Mouse (Mus musculus) lung, embryonic 15.5 days (tissue): ENCODE data around the gene C1qtnf5. TPM values are rescaled to one million over a fixed set of nuclear protein-coding genes. Genes with fewer than 3 reads are reported as not detected.

Experiments
- ATAC-seq: fragments of 200-750 bp; cut with Nextera tagmentation; 2 replicates; pipeline ENCODE4 v1.8.0; 2017; ENCODE audit warnings: moderate number of reproducible peaks, borderline replicate concordance; ENCODE audit not compliant: low FRiP score, low TSS enrichment; ENCODE audit errors: extremely low read depth
- H3K27ac ChIP-seq: fragments of 300-500 bp; sonication (generic); 2 replicates; pipeline ENCODE4 v1.5.1; 2015; ENCODE audit warnings: moderate library complexity, mild to moderate bottlenecking, inconsistent platforms
- H3K27me3 ChIP-seq: fragments of 300-500 bp; sonication (generic); 2 replicates; pipeline ENCODE4 v1.6.1; 2015; ENCODE audit warnings: inconsistent platforms
- H3K36me3 ChIP-seq: fragments of 300-500 bp; sonication (generic); 2 replicates; pipeline ENCODE4 v1.6.1; 2015; ENCODE audit warnings: inconsistent platforms
- H3K4me1 ChIP-seq: fragments of 300-500 bp; sonication (generic); 2 replicates; pipeline ENCODE4 v1.6.1; 2015; ENCODE audit warnings: inconsistent platforms
- H3K4me2 ChIP-seq: fragments of 300-500 bp; sonication (generic); 2 replicates; pipeline ENCODE4 v1.6.1; 2015; ENCODE audit warnings: inconsistent platforms, mild to moderate bottlenecking, moderate library complexity
- H3K4me3 ChIP-seq: fragments of 300-500 bp; sonication (generic); 2 replicates; pipeline ENCODE4 v1.5.1; 2015; ENCODE audit warnings: mild to moderate bottlenecking, inconsistent platforms
- H3K9ac ChIP-seq: fragments of 300-500 bp; sonication (generic); 2 replicates; pipeline ENCODE4 v1.6.1; 2015; ENCODE audit warnings: inconsistent platforms
- H3K9me3 ChIP-seq: fragments of 300-500 bp; sonication (generic); 2 replicates; pipeline ENCODE4 v1.6.1; 2016; ENCODE audit warnings: inconsistent platforms
- WGBS: fragments of 180-500 bp; shearing (Covaris S2); methylation state at CpG from one replicate; pipeline ENCODE4 v1.1.7; 2015; 5-methylcytosine and 5-hydroxymethylcytosine counted together
- polyA plus RNA-seq: library from polyadenylated mRNA; unstranded; fragments of >200 nt; fragmentation: Nextera tagmentation; extraction: Ambion mirVana; gene quantifications from 2 replicates; pipeline ENCODE4 v1.2.1, GENCODE M21; 2015

Gene C1qtnf5
- polyA plus RNA-seq, 1 experiment from 2014 or later = 6.3 TPM

- Histone ChIP-seq H3K27ac (peak overlapping the region; percentile 48; the same call in 1 of the 2 replicates), H3K9ac (no peak overlapping the region), H3K27me3 (no peaks in the 10 kb centered on the region), H3K4me3 (no peak overlapping the region), H3K36me3 (no peaks in the 10 kb centered on the region), H3K9me3 (no peaks in the 10 kb centered on the region), H3K4me2 (no peak overlapping the region), H3K4me1 (peaks cover 52% of the 10 kb centered on the region)
- WGBS = 79% methylated on average over 3 of the region's 3 CpGs
- ATAC-seq = no peak
Measured at GRCm38 (mm10) chr9:44126746-44127145, 19.7 kb downstream of the C1qtnf5 start.

DNA sequence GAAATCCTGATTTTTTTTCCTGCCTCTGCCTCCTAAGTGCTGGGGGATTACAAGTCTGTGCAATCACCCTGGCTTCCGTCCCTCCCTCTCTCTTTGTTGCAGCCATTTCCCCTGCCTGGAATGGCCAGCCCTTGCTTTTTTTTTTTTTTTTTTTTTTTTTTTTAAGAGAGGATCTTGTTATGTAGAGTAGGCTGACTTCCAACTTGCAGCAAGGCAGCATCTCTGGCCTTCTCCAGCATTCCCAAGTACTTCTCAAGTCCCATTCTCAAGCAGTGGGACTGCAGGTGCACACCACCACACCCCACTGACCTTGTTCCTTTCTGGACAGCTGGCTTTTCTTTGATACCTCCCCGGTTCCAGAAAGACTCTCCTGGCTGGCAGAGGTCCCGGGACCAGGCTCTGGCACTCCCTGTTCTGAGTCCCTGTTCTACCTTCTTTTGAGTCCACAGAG lies 20.3 kb downstream of the C1qtnf5 start:
- Histone ChIP-seq H3K36me3 (no peaks in the 10 kb centered on the region), H3K27me3 (no peaks in the 10 kb centered on the region), H3K4me1 (peaks cover 58% of the 10 kb centered on the region), H3K4me2 (no peak overlapping the region), H3K27ac (peak overlapping the region; percentile 48), H3K4me3 (no peak overlapping the region), H3K9ac (no peak overlapping the region), H3K9me3 (no peaks in the 10 kb centered on the region)
- ATAC-seq = no peak
- WGBS = 38% methylated on average over 3 of the region's 3 CpGs

- peak overlapping the region; percentile 96 for H3K27ac ChIP-seq
- ATAC-seq = 0 out of 2 replicates have a peak, but pooled peaks have one; percentile 3
- H3K9ac ChIP-seq = peak overlapping the region; percentile 58
- H3K4me2 ChIP-seq = peak overlapping the region; percentile 90
- H3K9me3 ChIP-seq = no peaks in the 10 kb centered on the region
- peaks cover 79% of the 10 kb centered on the region for H3K4me1 ChIP-seq
- 6% methylated on average over 9 of the region's 9 CpGs for WGBS
- peaks cover 16% of the 10 kb centered on the region; the same call in 1 of the 2 replicates for H3K27me3 ChIP-seq
- H3K4me3 ChIP-seq = peak overlapping the region; percentile 44
- no peaks in the 10 kb centered on the region for H3K36me3 ChIP-seq
Measured at GRCm38 (mm10) chr9:44129633-44130032, 22.6 kb downstream of the C1qtnf5 start.

DNA sequence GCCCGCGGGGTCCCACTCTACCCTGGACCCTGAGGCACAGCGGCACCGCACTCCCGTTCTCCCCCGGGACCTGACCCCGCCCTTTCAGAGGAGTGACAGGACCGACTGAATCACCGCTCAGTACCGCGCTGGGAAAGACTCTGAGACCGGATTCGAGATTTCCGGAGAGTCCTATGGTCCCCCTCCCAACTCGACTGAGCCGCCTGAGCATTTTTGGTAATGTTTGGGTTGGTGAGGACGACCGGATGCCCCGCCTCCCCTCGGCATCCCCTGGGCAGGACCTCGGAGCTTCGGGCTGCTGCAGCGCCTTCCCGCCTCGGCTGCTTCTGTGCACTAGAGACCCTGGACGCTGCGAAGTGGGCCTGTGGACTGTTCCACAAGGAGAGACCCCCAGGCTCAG lies 23.0 kb downstream of the C1qtnf5 start:
- Histone ChIP-seq H3K27ac (peak overlapping the region; percentile 96), H3K9ac (peak overlapping the region; percentile 58), H3K4me2 (peak overlapping the region; percentile 90), H3K9me3 (no peaks in the 10 kb centered on the region), H3K27me3 (peaks cover 16% of the 10 kb centered on the region; the same call in 1 of the 2 replicates), H3K36me3 (no peaks in the 10 kb centered on the region), H3K4me1 (peaks cover 81% of the 10 kb centered on the region), H3K4me3 (peak overlapping the region; percentile 44)
- ATAC-seq = peak; percentile 75
- under 1% methylated on average over 27 of the region's 27 CpGs for whole genome bisulfite sequencing

DNA sequence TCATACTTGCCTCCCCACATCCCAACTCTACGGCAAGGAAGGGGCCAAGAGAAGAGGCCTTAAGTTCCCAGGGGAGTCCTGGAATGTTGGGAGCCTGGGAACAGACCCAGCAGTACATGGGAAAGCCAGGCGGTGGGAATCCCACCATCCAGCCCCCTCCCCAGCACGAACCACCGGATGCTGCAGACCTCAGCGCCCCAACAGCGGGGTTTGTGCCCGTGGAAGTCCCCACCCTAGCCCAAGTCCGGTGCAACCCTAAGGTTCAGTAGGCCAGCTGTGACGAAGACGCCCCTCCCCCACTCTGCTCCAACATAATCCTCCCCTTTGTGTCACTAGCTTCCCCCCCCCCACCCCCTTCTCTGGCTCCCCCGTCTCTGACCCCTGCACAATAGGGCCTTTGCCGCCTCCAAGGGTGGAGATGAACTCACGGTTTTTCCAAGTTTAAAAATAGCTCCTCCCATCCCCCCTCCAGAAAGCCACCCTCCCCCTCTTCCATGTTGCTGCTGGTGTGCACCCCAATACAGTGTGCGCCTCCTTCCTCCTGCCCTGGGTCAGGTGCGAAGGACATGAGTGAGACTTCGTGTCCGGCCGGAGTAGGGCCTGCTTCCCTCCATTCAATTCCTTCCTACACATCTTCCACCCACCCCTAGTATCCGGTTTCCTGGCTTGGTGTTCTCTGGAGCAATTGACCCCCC lies 23.7 kb downstream of the C1qtnf5 start:
- Histone ChIP-seq H3K4me1 (peaks cover 83% of the 10 kb centered on the region), H3K36me3 (no peaks in the 10 kb centered on the region), H3K27me3 (peaks cover 16% of the 10 kb centered on the region; the same call in 1 of the 2 replicates), H3K4me3 (peak overlapping the region; percentile 44), H3K9ac (peak overlapping the region; percentile 58; the same call in 1 of the 2 replicates), H3K4me2 (peak overlapping the region; percentile 90), H3K27ac (peak overlapping the region; percentile 96), H3K9me3 (no peaks in the 10 kb centered on the region)
- ATAC-seq = peak; percentile 29
- WGBS = 23% methylated on average over 19 of the region's 19 CpGs

DNA sequence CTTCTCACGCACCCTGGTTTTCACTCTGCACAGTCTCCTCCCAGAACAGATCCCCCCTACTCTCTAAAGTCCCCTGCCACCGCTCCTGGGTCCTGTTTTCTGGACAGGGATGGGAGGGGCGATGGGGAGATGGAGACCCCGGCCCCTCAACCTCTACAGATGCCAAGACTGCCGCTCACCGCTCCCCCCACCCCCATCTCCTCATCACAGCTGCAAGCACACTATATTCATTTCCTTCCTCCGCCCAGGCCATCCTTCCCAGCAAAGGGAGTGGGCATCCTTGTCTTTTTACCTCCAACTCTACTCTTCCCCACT lies 24.2 kb downstream of the C1qtnf5 start:
- H3K36me3 ChIP-seq = no peaks in the 10 kb centered on the region
- 52% methylated on average over 7 of the region's 7 CpGs for WGBS
- no peak for ATAC-seq
- peaks cover 16% of the 10 kb centered on the region; the same call in 1 of the 2 replicates for H3K27me3 ChIP-seq
- H3K4me3 ChIP-seq = 0 out of 2 replicates have a peak overlapping the region, but pooled peaks have one; percentile 12
- peak overlapping the region; percentile 96 for H3K27ac ChIP-seq
- H3K9ac ChIP-seq = no peak overlapping the region; the same call in 1 of the 2 replicates
- no peaks in the 10 kb centered on the region for H3K9me3 ChIP-seq
- peak overlapping the region; percentile 90 for H3K4me2 ChIP-seq
- peaks cover 85% of the 10 kb centered on the region for H3K4me1 ChIP-seq

- no peaks in the 10 kb centered on the region for H3K9me3 ChIP-seq
- peaks cover 16% of the 10 kb centered on the region; the same call in 1 of the 2 replicates for H3K27me3 ChIP-seq
- peak overlapping the region; percentile 95; the same call in 1 of the 2 replicates for H3K4me2 ChIP-seq
- WGBS = 50% methylated on average over 5 of the region's 5 CpGs
- H3K4me1 ChIP-seq = peaks cover 84% of the 10 kb centered on the region
- H3K4me3 ChIP-seq = no peak overlapping the region
- peak overlapping the region; percentile 96; the same call in 1 of the 2 replicates for H3K27ac ChIP-seq
- no peak overlapping the region for H3K9ac ChIP-seq
- H3K36me3 ChIP-seq = no peaks in the 10 kb centered on the region
- no peak for ATAC-seq
Measured at GRCm38 (mm10) chr9:44132200-44132599, 25.2 kb downstream of the C1qtnf5 start.

GRCm38 (mm10) chr9:44133287-44133686 lies 26.2 kb downstream of the C1qtnf5 start:
- 19% methylated on average over 2 of the region's 2 CpGs for WGBS
- Histone ChIP-seq H3K36me3 (0 out of 2 replicates have a peak, but pooled peaks cover under 1% of the 10 kb centered on the region), H3K4me2 (peak overlapping the region; percentile 95), H3K4me3 (peak overlapping the region; percentile 70), H3K27me3 (peaks cover 16% of the 10 kb centered on the region; the same call in 1 of the 2 replicates), H3K27ac (peak overlapping the region; percentile 87), H3K9me3 (no peaks in the 10 kb centered on the region), H3K4me1 (peaks cover 79% of the 10 kb centered on the region), H3K9ac (peak overlapping the region; percentile 70)
- ATAC-seq = no peak

DNA sequence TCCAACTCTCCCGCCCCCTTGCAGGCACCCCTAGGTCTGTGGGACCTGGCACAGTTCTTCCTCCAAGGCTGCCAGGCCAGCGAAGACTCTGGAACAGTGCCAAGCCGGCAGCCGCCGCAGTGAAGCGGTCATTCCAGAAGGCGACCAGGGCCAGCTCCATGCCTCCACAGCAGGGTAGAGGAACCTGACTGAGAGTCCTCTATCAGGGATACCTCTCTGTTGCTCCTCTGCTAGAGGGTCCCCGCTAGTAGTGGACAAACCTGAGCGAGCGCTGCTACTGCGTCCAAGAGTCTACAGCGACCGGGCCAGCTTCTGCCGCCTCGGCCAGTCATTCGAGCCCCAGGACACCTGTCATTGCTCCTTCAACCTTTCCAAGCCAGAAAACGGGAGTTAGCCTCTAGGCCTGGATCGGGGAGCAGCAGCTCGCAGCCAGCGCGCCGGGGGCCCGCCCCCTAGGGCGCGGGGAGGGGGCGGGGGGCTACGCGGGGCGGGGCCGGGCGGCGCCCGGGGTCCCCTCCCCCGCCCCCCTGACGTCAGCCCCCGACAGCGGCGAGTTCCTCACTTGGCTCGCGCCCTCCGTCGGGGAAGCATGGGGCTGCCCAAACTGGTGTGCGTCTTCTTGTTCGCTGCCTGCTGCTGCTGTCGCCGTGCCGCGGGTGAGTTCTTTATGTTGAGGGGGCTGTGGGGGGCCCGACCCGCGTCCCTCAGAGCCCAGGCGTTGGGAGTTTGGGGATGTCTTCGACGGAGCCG lies 27.2 kb downstream of the C1qtnf5 start, which contains the start of gene Mcam:
Mcam (plus strand) TSS at position 369 of the 750 bp plus-strand sequence.
- peak; percentile 12 for ATAC-seq
- under 1% methylated on average over 43 of the region's 55 CpGs for WGBS
- Histone ChIP-seq H3K9me3 (no peaks in the 10 kb centered on the region), H3K9ac (peak within 1 kb of the TSS; percentile 70), H3K36me3 (peaks cover 6% of the 10 kb centered on the region; the same call in 1 of the 2 replicates), H3K4me2 (peak within 1 kb of the TSS; percentile 95), H3K27ac (peak within 1 kb of the TSS; percentile 87), H3K4me3 (peak within 1 kb of the TSS; percentile 70), H3K4me1 (peaks cover 72% of the 10 kb centered on the region), H3K27me3 (peaks cover 16% of the 10 kb centered on the region; the same call in 1 of the 2 replicates)

DNA sequence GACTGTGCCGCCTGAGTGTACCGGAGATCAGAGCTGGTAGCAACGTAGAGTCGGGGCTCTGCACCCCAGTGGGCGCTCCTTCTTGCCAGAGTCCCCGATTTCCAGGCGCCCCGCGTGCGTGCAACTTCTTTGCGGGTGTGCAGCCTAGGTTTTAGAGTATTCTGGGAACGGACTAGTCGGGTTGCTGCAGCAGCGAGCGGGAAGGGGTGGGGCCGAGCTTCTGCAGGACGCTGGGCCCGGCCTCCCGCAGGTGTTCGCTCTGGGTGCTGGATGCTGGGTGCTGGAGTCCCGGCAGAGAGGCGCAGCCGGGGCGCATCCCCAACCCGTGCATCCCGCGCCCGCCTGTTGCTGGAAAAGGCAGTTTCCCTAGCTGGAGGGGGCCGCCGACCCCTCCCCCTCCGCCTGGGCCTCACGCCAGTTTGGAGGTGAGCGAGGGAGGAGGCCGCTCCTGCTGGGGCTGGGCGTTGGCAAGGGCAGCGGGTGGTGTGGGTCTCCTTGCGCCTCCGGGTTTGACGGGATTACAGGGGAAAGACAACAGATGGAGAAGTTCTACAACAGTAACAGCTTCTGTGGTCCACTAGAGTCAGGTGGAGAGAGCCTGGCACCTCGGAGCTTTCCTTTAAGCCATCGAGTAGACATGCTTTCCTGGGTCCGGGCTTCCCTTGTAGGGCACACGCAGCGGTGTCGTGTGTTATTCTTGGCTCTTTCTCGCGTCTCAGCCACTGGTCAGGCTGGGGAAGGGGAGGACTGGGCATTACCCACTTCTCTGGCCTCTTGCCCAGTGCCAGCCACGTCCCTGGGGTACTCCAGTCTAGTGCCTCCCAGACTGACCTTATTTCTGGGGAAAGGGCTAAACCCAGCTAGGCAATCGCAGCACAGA lies 28.0 kb downstream of the C1qtnf5 start:
- Histone ChIP-seq H3K4me3 (peak overlapping the region; percentile 70), H3K27ac (peak overlapping the region; percentile 87), H3K36me3 (peaks cover 13% of the 10 kb centered on the region), H3K4me2 (peak overlapping the region; percentile 95), H3K4me1 (peaks cover 65% of the 10 kb centered on the region), H3K27me3 (peaks cover 16% of the 10 kb centered on the region; the same call in 1 of the 2 replicates), H3K9me3 (no peaks in the 10 kb centered on the region), H3K9ac (peak overlapping the region; percentile 70)
- peak; percentile 12; the same call in 1 of the 2 replicates for ATAC-seq
- WGBS = 2% methylated on average over 49 of the region's 49 CpGs
